10 mouse cellular contexts compared by ENCODE assay signal in the genomic region with DNA sequence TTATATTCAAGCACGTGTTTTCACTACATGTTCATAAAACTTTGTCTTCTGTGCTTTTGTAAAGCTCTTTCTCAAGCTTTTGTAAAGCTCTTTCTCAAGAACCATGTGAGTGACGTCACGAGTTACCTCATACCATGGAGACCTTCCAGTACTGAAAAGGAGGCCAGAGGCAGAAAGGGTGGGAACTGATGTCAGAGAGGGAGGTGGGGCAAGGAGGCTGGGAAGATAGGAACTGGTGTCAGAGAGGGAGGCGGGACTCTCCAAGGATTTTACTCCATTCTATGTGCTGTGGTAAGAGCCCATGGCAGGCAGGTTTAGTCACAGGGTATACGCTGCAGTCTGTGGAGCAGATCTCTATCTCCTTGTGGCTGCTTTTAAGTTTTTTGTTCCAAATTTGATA. TPM values are rescaled to one million over a fixed set of nuclear protein-coding genes. Genes with fewer than 3 reads are reported as not detected.
A peak's percentile ranks its signal among the peaks of the same experiment; 100 is the strongest.
DNase-seq lines count a peak whose midpoint lies in the region; ATAC-seq lines count a peak whose summit lies in the region.
"Had no signal": no experiment of that assay in that cellular context is flagged by ENCODE, and none has a peak within 500 bp of the region (broad histone marks: within the 10 kb centered on the region; RNA-seq: fewer than 3 reads in every experiment).

No protein-coding gene starts in this region.

- peak; percentile 50 for DNase-seq in forebrain, embryonic 14.5 days (ENCODE audit: low spot score)
- no peak for DNase-seq in forebrain, embryonic 10.5 days (ENCODE audit: extremely low spot score, low spot score)
- peak; percentile 36 for DNase-seq in 3T3-L1 (ENCODE audit: low read depth, low spot score)
- peak; percentile 68 for DNase-seq in adrenal gland, postnatal 14 days
- DNase-seq in cerebellum, adult 11 months, result no peak
- DNase-seq in left cerebral cortex, adult 18-20 months (ENCODE audit: low spot score in 2 of 2), result no peak
- DNase-seq in thymus, postnatal 25 days, result no peak
- DNase-seq: liver, embryonic 13.5 days had no signal

- H3K27ac ChIP-seq in forebrain, embryonic 14.5 days (ENCODE audit: low read depth, low read length), result no peak overlapping the region
- no peak overlapping the region for H3K27ac ChIP-seq in forebrain, embryonic 10.5 days
- H3K27ac ChIP-seq: liver, embryonic 13.5 days had no signal

- H3K9ac ChIP-seq in forebrain, embryonic 14.5 days (ENCODE audit: low read length), result no peak overlapping the region
- H3K9ac ChIP-seq: liver, embryonic 13.5 days had no signal

- peaks cover 2% of the 10 kb centered on the region; the same call in 1 of the 2 replicates for H3K4me1 ChIP-seq in forebrain, embryonic 14.5 days (ENCODE audit: control insufficient read depth, insufficient read depth, low read length)
- peaks cover 30% of the 10 kb centered on the region for H3K4me1 ChIP-seq in forebrain, embryonic 10.5 days
- H3K4me1 ChIP-seq: liver, embryonic 13.5 days had no signal

- no peaks in the 10 kb centered on the region for H3K36me3 ChIP-seq in forebrain, embryonic 14.5 days (ENCODE audit: control insufficient read depth, insufficient read depth, low read length)
- no peaks in the 10 kb centered on the region for H3K36me3 ChIP-seq in forebrain, embryonic 10.5 days (replicated peaks)
- H3K36me3 ChIP-seq: liver, embryonic 13.5 days had no signal

- no peaks in the 10 kb centered on the region for H3K9me3 ChIP-seq in forebrain, embryonic 14.5 days (replicated peaks; ENCODE audit: control insufficient read depth, low read length)
- H3K9me3 ChIP-seq in forebrain, embryonic 10.5 days, result no peaks in the 10 kb centered on the region
- H3K9me3 ChIP-seq: liver, embryonic 13.5 days had no signal

- peaks cover 4% of the 10 kb centered on the region for H3K27me3 ChIP-seq in forebrain, embryonic 14.5 days (replicated peaks; ENCODE audit: control insufficient read depth, insufficient read depth, low read length)
- peaks cover 12% of the 10 kb centered on the region for H3K27me3 ChIP-seq in forebrain, embryonic 10.5 days (ENCODE audit: poor library complexity, severe bottlenecking)
- H3K27me3 ChIP-seq: liver, embryonic 13.5 days had no signal

- no peak overlapping the region for H3K4me2 ChIP-seq in forebrain, embryonic 14.5 days (ENCODE audit: low read length)
- H3K4me2 ChIP-seq: liver, embryonic 13.5 days had no signal

- 49% methylated on average over 5 of the region's 5 CpGs for WGBS in forebrain, embryonic 14.5 days
- WGBS in forebrain, embryonic 10.5 days, result 73% methylated on average over 5 of the region's 5 CpGs

- no peak overlapping the region for H3K4me3 ChIP-seq in forebrain, embryonic 14.5 days (ENCODE audit: low read depth, low read length)
- no peak overlapping the region for H3K4me3 ChIP-seq in forebrain, embryonic 10.5 days
- H3K4me3 ChIP-seq: liver, embryonic 13.5 days had no signal

- ATAC-seq in forebrain, embryonic 14.5 days, result peak; percentile 42
- ATAC-seq in hematopoietic stem cell, adult 5-6 weeks (replicated peaks in 1 of 2; ENCODE audit: insufficient read depth in 1 of 2, low FRiP score in 2 of 2, low TSS enrichment in 1 of 2, low read depth in 1 of 2, poor library complexity in 2 of 2, severe bottlenecking in 2 of 2), result peak; percentile 28 to 56; a peak in 1 of 4 replicates
- ATAC-seq: midbrain, embryonic 16.5 days had no signal

RNA-seq across cellular contexts. Expression of a gene that starts 31.3 kb away (rescaled TPM):
- 4.1 and 4.7 TPM in 2 replicates for polyA plus RNA-seq in forebrain, embryonic 14.5 days (2014; fragmentation: Nextera tagmentation; extraction: Ambion mirVana)
- polyA plus RNA-seq in forebrain, embryonic 10.5 days (2016; fragmentation: Nextera tagmentation; extraction: Ambion mirVana), result 2.3 and 2.6 TPM in 2 replicates
- total RNA-seq in adrenal gland, postnatal 14 days (2021), result 1.9 and 2.8 TPM in 2 replicates
- total RNA-seq in hematopoietic stem cell, adult 5-6 weeks (2017), result 0.65 and 1.8 TPM in 2 replicates
- total RNA-seq in left cerebral cortex, adult 18-20 months (2021), result 10 to 100 TPM; 28.2 to 32.8 TPM

Comparison
In these comparisons a context has a peak if more than half of its experiments do, and no peak if none do; other contexts are left out.
1. DNase-seq: peak in forebrain, embryonic 14.5 days (single experiment), 3T3-L1 (single experiment) and adrenal gland, postnatal 14 days (single experiment); none in forebrain, embryonic 10.5 days (single experiment), cerebellum, adult 11 months (single experiment), left cerebral cortex, adult 18-20 months (0 of 2) and thymus, postnatal 25 days (single experiment).